Mouse (Mus musculus) ZHBTc4 (cell line): Measurements from ENCODE around the gene Ermp1.

Experiments
- DNase-seq: peaks from one replicate; pipeline ENCODE4 v3.0.0-alpha.2; 2011; ENCODE audit warnings: low read depth, low spot score

Ermp1 gene

DNA sequence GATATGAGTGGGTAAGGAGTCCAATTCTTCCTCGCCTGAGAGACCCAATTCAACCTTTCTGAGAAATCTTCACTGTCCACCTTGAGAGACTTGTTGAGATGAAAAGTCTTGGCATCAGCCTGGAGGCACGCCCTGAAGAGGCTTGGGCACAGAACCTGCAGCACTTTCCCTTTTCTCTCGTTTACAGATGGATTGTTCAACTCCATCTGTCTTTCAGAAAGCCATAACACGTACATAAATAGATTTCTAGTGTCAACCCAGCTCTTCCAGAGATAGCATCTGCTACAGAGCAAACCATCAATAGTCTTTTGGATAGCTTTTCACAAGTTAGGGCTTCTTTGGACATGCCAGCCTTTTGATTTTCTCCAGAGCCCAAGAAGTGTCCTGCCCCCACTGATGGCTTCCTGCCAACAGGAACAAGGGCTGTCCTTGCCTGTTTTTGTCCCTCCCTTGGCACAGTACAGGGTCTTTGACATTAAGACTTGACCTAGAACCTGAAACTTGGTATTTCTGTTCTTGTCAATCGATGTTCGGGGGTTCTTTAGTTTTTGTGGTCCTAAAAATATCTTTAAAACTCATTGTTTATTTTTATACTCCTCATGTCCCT, 13.9 kb upstream of the Ermp1 start:
- no peak for DNase-seq

DNA sequence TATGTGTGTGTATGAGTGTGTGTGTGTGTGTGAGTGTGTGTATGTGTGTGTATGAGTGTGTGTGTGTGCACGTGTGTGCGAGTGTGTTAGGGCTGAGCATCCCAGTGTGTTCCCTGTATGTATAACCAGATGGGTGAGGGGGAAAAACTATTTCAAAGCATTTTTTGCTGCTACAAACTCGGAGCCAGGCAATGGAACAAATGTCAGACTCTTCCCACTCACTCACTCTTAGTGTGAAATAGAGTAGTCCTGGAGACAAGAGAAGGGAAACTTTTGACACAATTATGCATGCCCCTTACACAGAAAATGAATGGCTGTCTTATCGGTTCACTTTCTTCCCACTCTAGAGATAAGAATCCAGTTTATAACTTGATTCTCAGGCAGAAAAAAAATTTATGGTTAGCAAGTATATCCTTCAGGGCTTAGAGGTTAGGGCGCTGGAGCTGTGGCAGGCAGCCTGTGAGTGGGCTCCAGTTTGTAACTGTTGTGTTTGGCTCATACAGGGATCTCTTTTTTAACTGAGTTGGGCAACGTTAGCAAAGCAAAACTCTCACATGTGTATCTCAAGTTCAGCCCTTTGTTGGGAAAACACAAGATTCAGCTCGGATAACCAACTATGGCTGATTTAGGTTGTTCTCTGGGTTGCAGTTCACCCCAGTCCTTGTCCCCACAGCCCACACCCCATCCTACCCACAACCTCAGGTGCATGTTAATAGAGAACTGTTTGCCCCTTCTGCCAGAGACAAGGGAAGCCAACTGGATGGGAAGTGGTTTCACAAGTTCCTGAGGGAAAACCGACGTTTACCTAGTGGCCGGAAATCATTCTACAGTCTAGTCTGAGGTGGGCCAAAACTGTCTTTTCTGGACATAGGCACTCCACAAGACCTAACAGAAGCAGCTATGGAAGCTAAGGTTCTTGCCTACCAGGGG, 12.9 kb upstream of the Ermp1 start:
- no peak for DNase-seq

DNA sequence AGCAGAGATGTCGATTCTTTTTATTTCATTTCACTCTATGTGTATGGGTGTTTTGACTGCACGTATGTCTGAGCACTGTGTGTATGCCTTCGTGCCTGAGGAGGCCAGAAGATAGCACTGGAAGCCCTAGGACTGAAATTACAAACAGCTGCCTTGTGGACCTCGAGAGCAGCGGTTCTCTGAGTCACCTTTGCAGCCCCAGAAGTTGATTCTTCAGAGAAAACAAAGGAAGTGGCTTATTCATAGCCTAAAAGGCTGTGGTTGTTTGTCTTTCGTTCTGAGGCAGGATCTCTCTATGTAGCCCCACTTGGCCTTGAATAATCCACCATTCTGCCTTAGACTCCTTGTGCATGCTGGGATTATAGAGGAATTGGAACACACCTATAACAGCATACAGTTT, 11.5 kb upstream of the Ermp1 start:
- DNase-seq, result no peak

DNA sequence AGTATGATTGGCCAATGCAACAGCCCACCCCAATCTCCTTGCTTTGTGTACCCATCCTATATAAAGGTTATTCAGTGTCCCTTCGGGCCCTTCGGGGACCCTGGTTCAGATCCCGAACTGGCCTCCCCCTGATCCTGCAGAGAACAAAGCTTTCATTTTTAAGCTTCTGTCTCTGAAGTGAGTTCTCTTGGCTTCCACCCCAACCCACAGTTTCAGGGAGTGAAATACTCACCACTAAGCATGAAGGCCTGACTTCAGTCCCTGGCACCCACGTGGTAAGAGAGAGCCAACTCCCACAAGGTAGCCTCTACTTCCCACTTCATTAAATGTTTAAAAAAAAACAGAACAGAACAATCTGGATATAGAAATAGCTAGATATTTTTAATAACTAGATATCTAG, 10.6 kb upstream of the Ermp1 start:
- no peak for DNase-seq

DNA sequence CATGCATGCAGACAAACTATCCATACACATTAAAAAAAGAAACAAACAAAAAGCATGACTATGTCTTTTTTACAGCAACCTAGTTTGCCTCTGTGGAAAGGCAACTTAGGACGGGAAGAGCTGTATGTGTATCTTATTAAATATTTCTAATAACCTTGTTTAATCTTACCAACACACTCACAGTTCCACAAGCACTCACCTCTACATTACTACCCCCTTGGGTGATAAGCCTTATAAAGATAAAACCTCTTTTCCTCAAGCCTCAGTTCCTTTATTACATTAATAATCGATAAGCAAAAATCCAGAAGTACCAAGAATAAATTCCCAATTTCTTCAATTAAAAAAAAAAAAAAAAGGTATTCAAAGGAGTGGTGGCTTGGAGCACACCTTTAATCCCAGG, 9.3 kb upstream of the Ermp1 start:
- no peak for DNase-seq

DNA sequence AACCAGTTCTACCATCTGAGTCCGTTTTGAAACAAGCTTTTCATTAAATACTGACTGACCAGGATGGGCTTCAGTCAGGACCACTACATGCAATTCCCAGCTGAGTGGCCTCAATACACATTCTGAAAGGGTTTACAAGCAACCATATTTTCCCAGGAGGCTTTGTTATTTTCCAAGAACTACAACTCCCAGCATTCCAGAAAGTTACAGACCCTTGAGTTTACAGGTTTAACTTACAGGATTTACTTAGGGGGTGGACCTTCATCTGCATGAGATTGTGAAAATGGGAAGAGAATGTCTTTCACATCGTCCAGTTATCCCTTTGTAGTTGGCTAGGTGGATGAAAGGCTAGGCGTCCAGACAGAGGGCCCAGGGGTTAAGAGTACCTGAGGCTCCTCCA, 8.8 kb upstream of the Ermp1 start:
- no peak for DNase-seq

DNA sequence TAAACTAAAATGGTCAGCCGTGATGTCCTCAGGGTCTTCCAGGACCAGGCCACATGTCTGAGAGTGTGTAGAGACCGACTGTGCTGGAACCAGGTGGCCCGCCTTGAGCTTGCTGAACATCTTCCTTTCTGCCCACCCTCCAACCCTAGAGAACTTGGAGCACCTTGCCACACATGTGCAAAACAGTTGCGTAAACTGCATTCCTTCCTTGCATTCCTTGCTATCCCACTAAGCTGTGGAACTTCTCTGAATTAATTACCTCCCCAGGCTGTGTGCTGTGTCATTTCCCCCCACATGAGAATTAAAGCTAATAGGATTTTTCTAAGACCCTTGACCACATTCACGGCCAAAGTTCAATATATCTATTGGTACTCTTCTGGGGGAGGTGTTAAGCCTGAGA, 8.4 kb upstream of the Ermp1 start:
- DNase-seq, result no peak

DNA sequence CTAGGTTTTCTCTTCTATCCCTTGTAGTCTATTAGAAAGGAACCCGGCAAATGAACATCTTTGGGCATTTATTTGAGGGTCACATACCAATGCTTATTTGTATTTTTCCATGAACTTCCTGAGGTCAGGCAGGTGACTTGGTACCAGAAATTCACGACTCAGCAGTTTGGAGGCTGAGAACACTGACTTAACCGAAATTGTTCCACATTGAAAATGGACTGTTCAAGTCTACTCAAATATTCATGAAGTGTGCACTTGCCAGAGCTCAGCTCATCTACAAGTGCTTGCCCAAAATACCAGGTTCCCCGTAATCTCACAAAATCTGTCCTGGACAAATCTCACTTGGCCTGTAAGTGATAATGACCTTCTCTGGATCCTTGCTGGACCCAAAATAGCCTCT, 7.8 kb upstream of the Ermp1 start:
- DNase-seq, result no peak

DNA sequence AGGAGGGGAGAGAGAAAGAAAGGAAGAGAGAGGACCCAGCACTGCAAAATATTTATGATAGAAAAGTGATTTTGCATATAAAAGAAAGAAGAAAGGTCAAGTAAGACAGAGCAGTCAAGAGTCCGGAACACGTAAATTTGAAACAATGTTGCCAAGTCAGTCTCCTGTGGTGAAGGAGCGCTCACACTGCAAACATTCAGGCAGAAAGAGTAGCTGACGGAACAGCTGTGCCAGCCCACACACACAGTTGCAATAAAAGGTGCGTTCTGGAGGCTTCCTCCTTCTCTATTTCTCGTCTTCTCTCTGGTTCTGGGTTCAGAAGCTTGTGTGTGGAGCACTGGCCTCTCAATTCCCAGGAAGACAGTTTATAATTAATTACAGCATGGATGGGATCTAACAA, 6.9 kb upstream of the Ermp1 start:
- DNase-seq, result peak; percentile 64

DNA sequence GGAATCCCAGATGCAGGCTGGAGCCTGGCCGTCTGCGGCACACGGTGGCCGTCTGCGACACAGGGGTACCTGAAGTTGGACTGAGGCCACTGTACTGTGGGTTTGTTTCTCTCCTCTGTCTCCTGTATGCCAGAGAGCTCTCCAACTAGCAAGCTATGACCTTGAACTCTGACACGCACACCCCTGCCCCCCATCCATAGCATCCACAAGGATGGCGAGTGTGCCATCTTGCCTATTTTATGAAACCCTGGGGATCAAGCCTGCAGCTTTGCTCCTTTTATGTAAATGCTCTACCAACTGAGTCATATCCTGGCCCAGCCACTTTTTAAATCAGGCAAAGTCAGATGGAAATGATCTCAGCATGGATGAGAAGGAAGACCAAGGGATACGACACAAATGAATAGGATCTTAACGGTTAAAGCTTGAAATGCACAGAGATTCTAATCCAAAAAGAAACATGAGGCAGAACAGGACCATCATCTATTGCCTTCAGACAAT, 5.6 kb upstream of the Ermp1 start:
- DNase-seq, result no peak

DNA sequence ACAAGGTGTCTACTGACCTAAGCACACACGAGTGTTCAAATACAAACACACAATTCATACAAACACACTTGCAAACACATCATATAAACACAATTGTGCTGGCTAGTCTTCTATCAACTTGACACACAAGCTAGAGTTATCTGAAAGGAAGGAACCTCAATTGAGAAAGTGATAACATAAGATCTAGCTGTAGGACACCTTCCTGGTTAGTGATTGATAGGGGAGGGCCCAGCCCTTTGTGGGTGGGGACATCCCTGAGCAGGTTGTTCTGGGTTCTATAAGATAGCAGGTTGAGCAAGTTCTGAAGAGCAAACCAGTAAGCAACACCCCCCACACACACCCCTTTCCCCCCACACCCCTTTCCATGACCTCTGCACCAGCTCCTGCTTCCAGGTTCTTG, 1.5 kb upstream of the Ermp1 start:
- no peak for DNase-seq

DNA sequence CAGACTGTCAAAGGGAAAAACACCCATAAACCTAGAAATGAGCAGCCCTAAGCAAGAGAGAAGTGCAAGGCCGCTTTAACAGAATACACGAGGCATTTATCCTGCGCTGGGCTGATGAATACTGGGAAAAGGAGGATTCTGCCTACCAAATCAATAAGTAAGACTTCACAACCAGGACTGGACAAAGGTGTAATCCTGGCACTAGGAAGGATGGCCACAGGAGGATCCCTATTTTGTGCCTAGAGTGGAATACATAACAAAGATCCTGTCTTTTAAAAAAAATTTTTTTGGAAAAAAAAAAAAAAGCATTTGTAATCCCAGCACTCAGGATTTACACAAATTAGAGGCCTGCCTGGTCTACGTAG, 317 bp upstream of the Ermp1 start:
- no peak for DNase-seq

DNA sequence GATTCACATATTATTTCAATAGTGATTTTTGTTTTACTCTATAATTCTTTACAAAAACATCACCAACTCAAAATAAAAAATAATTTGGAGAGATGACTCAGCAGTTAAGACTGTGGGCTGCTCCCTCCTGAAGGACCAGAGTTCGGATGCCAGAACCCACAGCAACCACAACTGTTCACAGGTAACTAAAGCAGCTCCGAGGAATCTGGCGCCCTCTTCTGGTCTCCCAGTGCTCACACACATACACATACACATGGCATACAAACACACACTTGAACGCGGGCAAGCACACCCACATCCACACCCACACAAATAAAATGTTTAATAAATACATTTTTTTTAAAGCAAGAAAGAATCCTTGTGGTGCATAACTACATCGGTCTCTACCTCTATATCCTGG, 3.5 kb downstream of the Ermp1 start:
- DNase-seq, result peak; percentile 88

DNA sequence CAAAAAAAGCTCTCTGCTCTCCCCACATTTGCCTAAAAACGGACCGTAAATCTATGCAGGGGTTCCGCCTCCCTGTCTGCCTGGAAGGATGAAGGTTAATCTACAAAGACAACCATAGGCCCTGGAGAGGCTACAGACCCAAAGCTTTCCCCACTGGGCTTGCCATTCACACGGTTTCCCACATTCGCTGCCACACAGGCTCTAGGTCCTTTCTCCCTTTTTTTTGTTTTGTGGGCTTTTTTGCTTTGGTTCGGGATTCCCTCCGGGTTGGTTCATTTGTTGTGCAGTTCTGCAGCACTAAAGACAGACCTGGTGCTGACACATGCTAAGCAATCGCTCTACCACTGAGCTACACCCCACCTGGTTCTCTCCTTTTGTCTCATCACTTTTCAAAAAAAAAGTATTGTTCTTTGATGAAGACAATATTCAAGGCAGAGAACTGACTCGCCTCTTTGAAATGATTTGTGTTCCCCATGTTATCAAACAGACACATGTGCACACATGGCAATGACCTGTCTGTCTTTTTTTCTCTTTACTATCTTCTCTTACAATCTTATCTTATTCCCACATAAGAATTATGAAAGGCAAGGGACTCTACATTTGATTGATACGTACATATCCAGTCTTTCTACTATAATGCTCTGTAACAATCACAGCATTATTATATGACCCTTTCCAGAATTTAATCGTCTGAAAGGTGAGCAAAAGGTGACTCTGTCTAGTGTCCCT, 4.9 kb downstream of the Ermp1 start:
- no peak for DNase-seq

DNA sequence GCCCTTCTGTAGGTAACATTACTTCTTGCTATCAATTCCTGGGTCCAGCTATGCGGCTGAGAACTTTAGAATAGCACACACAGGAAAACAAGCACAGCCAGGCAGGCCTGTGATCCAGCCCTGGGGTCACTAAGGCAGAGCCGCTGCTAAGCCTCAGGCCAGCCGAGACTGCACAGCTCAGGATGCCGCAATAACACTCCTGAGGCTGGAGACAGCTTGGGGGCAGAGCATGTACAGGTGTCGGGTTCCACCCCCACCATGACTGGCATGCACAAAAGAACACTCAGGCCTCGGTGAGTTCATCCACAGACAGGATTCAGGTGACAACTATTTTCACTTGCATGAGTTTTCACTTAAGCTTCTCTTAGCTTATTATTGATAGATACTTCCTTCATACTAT, 6.0 kb downstream of the Ermp1 start:
- peak; percentile 25 for DNase-seq

DNA sequence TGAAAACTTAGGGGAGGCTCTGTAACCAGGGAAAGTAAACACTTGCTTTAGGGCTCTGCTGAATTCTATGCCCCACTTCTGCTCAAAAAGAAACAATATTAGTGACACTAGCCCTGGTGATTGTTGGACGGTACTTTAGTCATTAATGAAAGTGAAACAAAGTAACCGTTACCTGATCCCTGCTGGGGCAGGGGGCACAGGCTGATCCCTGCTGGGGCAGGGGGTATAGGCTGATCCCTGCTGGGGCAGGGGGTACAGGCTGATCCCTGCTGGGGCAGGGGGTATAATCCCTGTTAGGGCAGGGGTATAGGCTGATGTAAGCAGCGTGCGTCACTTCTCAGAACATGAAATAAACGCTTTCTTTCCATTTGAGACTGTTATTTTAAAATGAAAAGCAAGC, 6.7 kb downstream of the Ermp1 start:
- DNase-seq, result no peak

DNA sequence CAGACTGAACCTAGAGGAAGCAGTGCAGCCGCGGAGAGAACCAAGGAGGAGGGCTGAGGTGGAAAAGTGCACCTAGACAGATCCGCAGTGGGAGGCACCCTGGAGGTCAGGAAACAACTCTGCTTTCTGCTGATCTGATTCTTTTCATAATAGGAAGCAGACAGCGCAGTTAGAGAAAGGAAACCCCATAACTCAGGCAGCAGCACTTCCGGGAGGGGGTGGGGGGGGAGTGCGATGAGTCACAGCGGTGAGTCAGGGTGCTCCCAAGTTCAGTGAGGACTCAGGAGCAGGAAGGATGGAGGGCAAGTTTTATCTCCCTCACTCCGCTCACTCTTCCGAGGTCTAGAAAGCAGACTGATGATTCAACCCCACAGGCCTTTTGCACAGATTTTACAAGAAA, 7.2 kb downstream of the Ermp1 start:
- no peak for DNase-seq

DNA sequence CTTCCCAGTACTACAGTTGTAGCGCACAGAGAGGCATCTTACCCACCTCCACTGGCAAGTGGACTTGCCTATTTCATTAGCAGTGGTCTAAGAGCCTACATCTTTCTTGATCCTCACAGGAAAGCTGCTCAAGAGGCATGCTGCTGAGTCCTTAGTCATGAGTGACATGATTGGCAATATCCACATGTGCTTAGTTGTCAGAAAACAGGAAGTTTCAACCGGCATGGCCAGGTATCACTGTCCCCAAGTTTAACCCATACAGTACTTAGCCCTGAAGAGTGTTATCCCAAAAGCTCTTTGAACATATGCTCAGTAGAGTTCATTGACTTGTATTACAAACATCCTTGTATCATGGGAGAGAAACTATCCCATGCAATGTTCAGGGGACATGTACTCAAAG, 36.1 kb downstream of the Ermp1 start:
- no peak for DNase-seq

DNA sequence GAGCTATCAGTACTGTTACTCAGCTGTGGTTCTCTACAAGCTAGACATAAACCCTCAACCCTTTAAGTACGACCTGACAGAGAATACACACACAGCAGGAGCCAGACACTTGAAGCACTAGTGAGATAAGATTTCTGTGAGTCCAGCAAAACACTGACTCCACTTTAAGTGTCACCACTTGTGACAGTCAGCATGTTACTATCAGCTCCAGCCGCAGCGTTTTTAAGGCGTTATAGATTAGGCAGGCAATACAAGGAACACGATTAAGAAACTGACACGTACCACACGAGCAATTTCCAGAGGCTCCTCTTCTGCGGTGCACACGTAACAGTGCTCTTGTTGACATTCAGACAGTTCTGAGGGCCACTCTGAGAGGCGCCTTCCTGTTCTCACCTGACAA, 37.3 kb downstream of the Ermp1 start:
- DNase-seq, result no peak

DNA sequence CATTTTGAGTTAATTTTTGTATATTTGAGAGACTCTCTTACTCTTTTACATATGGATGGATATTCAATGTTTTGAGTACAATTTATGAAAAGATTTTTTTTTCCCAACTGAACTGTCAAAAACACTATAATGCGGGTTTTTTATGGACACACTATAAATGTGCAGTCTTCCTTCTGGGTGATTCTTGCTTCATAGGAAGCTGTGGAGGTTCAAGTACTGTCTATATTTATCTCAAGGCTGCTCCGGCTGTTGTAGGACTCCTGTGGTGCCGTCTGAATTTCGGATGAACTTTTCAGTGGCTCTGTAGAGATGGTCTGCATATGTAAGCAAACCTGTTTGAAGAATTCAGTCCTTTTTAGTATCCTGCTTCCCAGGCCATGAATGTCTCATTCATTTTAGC, 40.0 kb downstream of the Ermp1 start:
- no peak for DNase-seq

DNA sequence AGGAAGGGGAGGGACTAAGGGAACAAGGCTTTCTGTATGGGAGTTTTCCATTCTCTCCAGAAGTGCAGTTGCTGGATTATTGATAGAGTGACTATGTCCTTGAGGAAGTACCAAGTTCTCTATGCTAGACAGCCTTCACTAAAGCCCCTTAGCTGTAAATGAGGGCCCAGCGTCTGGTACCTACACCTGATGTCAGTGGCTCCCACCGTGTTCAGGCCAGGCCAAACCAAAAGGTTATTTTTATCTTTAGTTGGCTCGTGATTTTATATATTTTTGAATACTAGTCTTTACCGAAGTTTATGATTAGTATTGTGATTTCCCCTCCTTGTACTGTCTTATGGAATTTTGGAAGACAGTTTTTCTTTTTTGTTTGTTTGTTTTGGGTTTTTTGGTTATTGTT, 40.7 kb downstream of the Ermp1 start:
- no peak for DNase-seq

DNA sequence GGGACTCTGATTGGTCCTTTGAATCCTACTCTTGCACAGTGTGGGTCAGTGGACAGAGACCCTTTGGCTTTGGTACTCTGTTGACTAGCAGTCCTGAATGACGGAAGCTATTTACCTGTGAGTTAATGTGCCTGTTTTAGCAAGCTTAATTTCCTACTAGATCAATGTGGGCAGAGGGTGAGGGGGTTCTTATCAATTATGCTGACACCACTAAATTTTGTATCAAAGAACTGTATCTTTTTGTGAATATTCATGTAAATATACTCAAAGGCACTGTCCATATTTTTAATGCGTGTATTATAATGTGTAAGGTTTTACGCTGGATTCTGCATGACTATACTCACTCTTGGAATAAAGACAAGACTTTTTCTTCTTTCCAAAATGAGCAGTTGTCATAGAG, 43.6 kb downstream of the Ermp1 start:
- no peak for DNase-seq
